Mouse (Mus musculus) embryonic stem cell, embryonic (primary cell): Measurements from ENCODE around the gene Btc.

Experiments used
- CTCF ChIA-PET, 4 experiments: fragments of 300-600 bp in 2 of 4; fragments of 350-600 bp in 2 of 4; sonication (Branson Sonifier 250); formaldehyde crosslinking; loops; one replicate each; lab custom pipeline; 2022; ENCODE audit warnings: inconsistent platforms in 2 of 4; lab: Charles Lee
- POLR2A ChIA-PET, 4 experiments: fragments of 300-600 bp in 2 of 4; fragments of 350-600 bp in 2 of 4; sonication (Branson Sonifier 250); formaldehyde crosslinking; loops; one replicate each; lab custom pipeline; 2022; ENCODE audit warnings: antibody characterized with exemption in 4 of 4, inconsistent platforms in 1 of 4; lab: Charles Lee

Btc gene

DNA sequence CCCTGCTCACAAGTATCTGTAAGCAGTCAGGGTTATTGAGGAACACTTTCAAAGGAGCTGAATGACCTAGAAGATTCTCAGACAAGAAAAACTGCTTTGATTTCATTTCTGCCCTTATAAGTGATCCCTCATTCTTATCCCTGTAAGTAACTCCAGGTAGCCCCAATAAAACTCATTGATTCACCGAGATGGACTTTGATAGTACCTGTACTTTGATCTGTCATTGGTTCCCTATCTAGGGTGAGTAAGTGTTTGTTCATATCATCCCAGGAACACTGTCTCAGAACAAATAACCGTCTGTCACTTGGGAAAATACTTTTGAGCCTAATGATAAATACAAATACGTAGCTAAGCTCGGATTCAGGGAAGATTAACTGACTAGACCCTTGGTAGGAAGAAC, 68.6 kb downstream of the Btc start:
- CTCF ChIA-PET = no interaction called here
- POLR2A ChIA-PET = no interaction called here

DNA sequence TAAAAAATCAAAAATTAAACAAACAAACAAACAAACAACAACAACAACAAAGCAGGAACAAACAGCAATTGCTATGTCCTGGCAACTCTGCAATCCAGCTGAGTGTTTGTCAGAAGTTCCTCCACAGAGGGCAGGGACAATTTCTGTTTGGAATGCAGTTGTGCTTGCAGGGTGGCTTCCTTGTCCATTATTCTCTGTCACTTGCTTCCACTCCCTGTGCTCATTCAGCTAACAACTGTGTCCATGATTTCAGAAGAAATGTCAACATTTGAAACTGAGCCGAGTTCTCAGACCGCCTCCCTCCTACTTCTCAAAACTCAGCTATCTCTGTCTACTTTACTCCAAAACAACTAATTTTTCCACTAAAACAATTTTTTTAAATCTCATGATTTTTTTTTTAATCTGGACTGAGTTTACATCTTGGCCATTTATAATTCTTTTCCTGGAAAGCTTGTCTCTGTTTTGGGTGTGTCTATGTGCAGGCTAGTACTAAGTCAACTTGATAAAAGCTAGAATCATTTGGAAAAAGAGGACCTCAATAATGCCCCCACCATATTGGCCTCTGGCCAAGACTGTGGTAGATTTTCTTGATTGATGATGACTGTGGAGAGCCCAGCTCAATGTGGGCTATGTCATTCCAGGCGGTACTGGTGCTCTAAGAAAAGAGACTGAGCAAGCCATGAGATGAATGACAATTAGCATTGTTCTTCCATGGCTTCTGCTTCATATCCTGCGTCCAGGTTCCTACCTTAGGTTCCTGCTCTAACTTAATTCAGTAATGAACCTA, 70.5 kb downstream of the Btc start:
- POLR2A ChIA-PET = no interaction called here
- CTCF ChIA-PET = interaction anchor here in 1 of 4 experiments (0.7 kb wide), 1 partner anchor 40 kb away, joined by 3 read pairs; no protein-coding TSS in a partner anchor

DNA sequence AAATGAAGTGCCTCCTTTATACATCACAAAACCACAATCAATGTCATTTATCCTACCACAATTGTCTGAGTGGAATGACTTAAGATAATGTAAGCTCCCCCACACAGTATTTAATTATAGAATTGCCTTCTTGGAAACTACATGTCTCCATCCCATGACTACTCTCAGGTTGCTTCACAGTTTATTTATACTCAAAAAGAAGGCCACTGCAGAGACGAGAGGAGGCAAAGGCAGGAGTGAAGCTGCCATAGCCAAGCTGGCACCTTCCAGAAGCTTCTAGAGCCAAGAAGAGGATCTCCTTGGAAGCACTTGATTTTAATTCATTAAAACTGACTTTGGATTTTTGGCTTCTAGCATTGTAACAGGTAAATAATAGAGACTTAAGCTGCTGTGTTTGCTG, 81.0 kb downstream of the Btc start:
- CTCF ChIA-PET = no interaction called here
- POLR2A ChIA-PET = no interaction called here

DNA sequence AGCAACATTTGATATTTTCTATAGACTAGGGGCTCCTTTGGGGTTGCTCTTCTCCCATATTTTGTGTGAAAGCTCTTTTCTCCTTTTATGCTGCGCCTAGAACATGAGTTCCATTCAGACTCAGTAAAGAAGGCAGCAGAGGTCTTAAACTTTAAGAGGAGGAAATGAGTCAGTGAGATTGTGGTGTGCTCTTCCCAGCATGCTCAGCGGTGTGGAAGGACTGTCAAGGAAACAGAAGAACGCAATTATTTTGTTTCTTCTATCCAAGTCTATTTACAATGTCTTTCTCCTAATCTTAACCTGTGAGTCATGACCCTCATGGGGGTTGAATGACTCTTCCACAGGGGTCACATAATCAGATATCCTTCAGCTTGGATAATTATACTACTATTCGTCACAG, 82.4 kb downstream of the Btc start:
- ChIA-PET POLR2A (interaction anchor here in 1 of 4 experiments (0.6 kb wide), 1 partner anchor 29 kb away, joined by 3 read pairs; no protein-coding TSS in a partner anchor), CTCF (interaction anchor here in 1 of 4 experiments (0.8 kb wide), 1 partner anchor 343 kb away, joined by 3 read pairs; no protein-coding TSS in a partner anchor)

DNA sequence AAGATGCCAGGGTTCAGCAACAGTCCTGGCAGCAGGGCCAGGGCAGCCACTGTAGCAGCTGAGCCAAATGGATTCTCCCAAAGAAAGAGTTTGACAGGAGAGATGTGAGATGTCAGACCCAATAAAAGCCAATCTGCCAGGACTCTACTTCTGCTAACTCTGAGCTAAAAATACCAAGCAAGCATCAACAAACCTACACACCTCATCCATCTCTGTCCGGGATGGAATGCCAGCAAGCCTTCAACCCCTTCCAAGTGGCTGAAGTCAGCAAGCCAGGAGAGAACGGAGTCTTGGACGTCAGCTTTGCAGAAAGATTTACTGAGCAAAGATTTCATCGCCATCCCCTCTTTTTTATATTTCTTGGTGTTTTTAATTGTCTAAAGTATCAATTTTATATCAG, 88.8 kb downstream of the Btc start:
- CTCF ChIA-PET = no interaction called here
- POLR2A ChIA-PET = no interaction called here

DNA sequence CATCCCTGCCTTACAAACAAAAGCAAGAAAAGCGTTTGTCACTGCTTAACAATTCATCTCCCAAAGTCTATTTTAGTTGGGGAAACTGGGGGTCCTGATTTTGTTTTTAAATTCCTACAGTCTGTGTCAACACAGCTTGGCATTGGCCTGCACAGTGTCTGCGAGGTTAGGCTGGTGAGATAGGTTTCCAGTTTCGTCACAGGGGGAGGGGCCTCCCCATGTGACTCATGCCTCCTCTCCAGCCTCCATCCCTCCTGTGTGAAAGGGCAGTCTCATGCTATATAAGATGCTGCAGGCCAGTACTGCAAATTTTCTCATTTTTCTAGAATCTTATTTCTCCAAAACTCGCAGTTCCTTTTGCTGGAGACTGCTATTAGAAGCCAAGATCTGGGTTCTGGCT, 91.0 kb downstream of the Btc start:
- ChIA-PET POLR2A (no interaction called here), CTCF (no interaction called here)

DNA sequence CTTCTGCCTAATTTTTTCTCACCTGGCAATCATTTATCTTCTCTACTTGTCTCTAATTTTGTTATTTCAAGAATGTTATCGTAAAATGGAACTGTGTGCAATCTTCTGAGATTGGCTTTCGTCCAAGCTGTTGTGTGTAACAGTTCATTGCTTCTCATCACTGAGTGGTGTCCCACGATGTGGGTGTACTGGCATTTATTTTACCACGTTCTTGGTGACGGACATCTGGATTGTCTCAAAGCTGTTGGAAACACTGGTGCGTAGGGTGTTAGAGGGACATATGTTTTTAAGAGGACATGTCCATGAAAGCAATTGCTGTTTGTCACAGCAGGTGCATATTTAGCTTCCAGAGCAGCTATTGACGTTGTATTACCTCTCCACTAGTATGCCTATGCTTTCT, 94.2 kb downstream of the Btc start:
- ChIA-PET CTCF (interaction anchor here in 2 of 4 experiments (0.5 to 2.5 kb wide), 7 partner anchors 15 to 613 kb away, joined by 3 to 24 read pairs (median 3); no protein-coding TSS in a partner anchor), POLR2A (no interaction called here)

DNA sequence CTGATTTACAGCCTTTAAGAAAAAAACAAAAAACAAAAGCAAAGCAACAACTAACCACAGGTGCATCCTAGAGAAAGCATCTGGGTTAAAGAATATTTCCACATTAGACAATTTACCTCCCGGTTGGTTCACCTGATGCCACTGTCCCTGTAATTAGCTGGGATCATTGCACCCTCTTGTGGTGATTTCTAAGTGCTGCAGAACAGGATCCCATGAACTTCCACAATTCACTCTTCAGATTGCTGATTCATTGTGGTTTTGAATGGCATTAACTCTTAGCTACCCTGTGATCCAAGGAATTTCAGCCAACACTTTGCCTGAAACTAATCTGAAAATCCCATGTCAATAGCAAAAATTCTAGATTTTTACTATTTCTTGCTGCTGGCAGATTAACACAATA, 94.9 kb downstream of the Btc start:
- ChIA-PET POLR2A (no interaction called here), CTCF (interaction anchor here in 2 of 4 experiments (0.5 to 2.5 kb wide), 9 partner anchors 14 to 970 kb away, joined by 3 to 24 read pairs (median 3); no protein-coding TSS in a partner anchor)
